Mouse (Mus musculus): ENCODE data around the gene Lig3. TPM values are rescaled to one million over a fixed set of nuclear protein-coding genes. Genes with fewer than 3 reads are reported as not detected.

Gene Lig3
- 6.9 and 10.4 TPM in 2 replicates for polyA plus RNA-seq (2012; rRNA removed)

DNA sequence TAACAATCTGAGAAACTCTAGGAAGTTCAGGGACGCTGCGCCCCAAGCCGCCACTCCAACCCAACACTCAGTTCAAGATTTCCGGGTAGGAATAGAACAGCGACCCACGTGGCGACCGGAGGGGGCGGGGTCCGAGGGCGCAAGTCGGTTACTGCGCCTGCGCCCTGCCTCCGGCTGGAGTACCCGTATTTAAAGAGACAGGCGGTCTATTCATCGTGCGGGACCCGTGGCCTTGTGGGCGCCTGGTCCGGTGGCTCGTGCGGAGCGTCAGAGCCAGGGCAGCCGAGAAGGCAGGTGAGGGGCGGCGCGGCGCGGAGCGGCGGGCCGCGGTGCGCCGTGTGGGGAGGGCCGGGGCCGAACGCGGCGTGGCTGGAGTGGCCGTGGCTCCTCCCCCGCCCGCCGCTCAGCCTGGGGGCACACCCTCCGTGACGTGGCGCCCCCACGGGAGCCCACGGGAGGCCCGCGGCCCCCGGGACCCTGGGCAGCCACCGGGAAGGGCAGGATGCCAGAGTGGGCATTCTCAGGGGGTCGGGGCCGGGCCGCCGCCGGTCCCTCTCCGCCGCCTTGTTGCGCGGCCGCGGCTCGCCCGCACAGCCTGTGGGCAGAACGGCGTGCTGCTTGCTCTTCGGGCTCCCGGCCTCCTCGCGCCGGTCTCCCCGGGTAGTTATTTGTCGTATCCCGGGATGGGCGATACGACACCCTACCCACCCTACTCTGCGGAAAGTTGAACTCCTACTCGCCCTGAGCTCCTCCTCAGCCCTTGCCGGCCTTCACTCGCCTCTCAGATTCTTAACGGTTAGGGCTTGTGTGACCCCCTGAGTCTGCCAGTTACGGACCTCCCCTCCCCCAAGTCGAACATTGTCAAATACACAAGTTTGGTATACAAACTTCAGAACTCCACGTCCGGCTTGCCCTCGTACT, at the start of gene Lig3:
TSS of gene Lig3 (plus strand) at position 126 of the 921 bp plus-strand sequence.
- WGBS, result under 1% methylated on average over 85 of the region's 90 CpGs
- Histone ChIP-seq H3K4me3 (replicated peaks; ENCODE audit: extremely low read depth, low read depth, low read length) (peak within 1 kb of the TSS; percentile 85), H3K4me1 (ENCODE audit: control insufficient read depth, insufficient read depth, low read length) (peaks cover 2% of the 10 kb centered on the region; the same call in 1 of the 2 replicates)
- TF ChIP-seq CTCF (IDR thresholded peaks at IDR 0.05; ENCODE audit: insufficient read depth, low read length) (no peak), POLR2A (IDR thresholded peaks at IDR 0.05; ENCODE audit: borderline replicate concordance, extremely low read depth, low read depth, low read length) (peak; percentile 80; the same call in 1 of the 2 replicates)
- DNase-seq, result peak; percentile 94

DNA sequence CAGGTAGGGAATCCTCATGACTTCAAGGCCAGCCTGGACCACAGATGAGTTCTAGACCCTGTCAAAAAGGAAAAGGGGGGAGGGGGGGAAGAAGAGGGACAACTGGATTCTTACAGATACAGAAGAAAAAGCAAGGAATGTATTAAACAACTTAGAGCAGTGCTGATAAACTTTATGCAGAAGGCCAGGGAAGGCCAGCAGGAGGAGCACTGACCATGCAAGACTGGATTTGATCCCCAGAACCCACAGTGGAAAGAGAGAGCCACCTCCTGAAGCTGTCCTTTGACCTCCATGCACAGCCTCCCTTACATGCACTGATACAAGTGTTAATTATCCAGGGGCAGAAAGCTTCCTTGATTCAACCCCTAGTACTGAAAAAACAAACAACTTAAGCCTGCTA, 46.7 kb upstream of the Lig3 start:
- TF ChIP-seq CTCF (IDR thresholded peaks at IDR 0.05; ENCODE audit: insufficient read depth, low read length) (peak; percentile 50; the same call in 1 of the 2 replicates), POLR2A (IDR thresholded peaks at IDR 0.05; ENCODE audit: borderline replicate concordance, extremely low read depth, low read depth, low read length) (no peak)
- Histone ChIP-seq H3K4me1 (ENCODE audit: control insufficient read depth, insufficient read depth, low read length) (no peaks in the 10 kb centered on the region), H3K4me3 (replicated peaks; ENCODE audit: extremely low read depth, low read depth, low read length) (no peak overlapping the region)
- no peak for DNase-seq

DNA sequence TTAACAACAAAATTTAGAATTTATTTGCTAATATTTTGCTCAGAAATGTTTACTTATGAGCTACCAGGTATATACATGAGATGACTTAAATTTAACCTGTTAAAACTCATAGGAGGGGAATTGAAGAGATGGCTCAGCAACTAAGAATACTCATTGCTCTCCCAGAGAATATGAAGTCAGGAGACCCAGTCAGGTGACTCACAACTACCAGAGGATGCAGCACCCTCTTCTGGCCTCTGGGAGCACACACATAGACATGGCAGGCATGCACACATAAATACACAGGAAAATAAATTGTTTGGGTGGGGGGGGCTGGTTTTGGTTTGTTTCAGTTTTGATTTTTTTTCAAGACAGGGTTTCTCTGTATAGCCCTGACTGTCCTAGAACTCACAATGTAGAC, 41.9 kb upstream of the Lig3 start:
- Histone ChIP-seq H3K4me3 (replicated peaks; ENCODE audit: extremely low read depth, low read depth, low read length) (no peak overlapping the region), H3K4me1 (ENCODE audit: control insufficient read depth, insufficient read depth, low read length) (no peaks in the 10 kb centered on the region)
- TF ChIP-seq CTCF (IDR thresholded peaks at IDR 0.05; ENCODE audit: insufficient read depth, low read length) (no peak), POLR2A (IDR thresholded peaks at IDR 0.05; ENCODE audit: borderline replicate concordance, extremely low read depth, low read depth, low read length) (no peak)
- DNase-seq, result no peak

DNA sequence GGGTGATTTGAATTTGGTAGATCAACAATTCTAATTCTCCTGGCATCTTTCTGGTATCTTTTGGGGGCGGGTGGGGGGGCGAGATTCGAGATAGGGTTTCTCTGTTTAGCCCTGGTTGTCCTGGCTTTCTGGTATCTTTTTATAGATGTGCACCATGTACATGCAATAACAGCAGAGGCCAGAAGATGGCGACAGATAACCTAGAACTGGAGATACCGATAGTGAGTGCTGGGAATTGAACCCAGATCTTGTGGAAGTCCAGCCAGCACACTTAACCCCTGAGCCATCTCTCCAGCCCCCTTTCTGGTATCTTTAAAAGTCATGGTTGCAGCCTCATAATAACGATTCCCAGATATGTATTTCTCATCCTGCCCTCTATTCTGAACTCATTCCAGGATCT, 34.8 kb upstream of the Lig3 start:
- peak; percentile 41 for DNase-seq
- WGBS, result 36% methylated on average over 6 of the region's 6 CpGs
- H3K4me3 ChIP-seq (replicated peaks; ENCODE audit: extremely low read depth, low read depth, low read length), result no peak overlapping the region
- H3K4me1 ChIP-seq (ENCODE audit: control insufficient read depth, insufficient read depth, low read length), result no peaks in the 10 kb centered on the region
- TF ChIP-seq POLR2A (IDR thresholded peaks at IDR 0.05; ENCODE audit: borderline replicate concordance, extremely low read depth, low read depth, low read length) (no peak), CTCF (IDR thresholded peaks at IDR 0.05; ENCODE audit: insufficient read depth, low read length) (peak; percentile 31; the same call in 1 of the 2 replicates)

DNA sequence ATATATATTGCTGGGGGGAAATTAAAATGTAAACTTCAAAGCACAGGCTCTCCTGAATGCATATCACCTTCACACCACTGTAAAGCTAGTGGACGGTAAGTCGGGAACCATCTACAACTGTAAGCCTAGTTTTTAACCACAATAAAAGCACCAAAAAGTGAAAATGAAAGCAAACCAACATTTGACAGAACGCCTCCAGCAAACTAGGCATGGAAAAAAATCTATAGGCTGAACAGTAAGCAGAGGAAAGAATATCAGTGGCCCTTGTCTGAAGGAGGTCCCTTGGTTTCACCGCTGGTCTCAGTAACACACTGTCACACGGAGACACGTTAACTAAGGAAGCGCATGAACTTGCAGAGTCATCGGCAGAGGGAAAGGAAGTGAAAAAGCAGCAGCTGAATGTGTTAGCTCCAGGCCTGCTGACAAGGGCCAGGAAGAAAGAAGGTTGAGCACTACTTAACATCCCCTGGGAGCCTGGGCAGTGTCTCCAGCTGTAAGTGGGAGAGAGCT, 34.0 kb upstream of the Lig3 start:
- Histone ChIP-seq H3K4me1 (ENCODE audit: control insufficient read depth, insufficient read depth, low read length) (no peaks in the 10 kb centered on the region), H3K4me3 (replicated peaks; ENCODE audit: extremely low read depth, low read depth, low read length) (peak overlapping the region; percentile 29)
- DNase-seq, result no peak
- TF ChIP-seq CTCF (IDR thresholded peaks at IDR 0.05; ENCODE audit: insufficient read depth, low read length), result no peak
- no peak for TF ChIP-seq POLR2A (IDR thresholded peaks at IDR 0.05; ENCODE audit: borderline replicate concordance, extremely low read depth, low read depth, low read length)
- WGBS, result 47% methylated on average over 8 of the region's 8 CpGs

DNA sequence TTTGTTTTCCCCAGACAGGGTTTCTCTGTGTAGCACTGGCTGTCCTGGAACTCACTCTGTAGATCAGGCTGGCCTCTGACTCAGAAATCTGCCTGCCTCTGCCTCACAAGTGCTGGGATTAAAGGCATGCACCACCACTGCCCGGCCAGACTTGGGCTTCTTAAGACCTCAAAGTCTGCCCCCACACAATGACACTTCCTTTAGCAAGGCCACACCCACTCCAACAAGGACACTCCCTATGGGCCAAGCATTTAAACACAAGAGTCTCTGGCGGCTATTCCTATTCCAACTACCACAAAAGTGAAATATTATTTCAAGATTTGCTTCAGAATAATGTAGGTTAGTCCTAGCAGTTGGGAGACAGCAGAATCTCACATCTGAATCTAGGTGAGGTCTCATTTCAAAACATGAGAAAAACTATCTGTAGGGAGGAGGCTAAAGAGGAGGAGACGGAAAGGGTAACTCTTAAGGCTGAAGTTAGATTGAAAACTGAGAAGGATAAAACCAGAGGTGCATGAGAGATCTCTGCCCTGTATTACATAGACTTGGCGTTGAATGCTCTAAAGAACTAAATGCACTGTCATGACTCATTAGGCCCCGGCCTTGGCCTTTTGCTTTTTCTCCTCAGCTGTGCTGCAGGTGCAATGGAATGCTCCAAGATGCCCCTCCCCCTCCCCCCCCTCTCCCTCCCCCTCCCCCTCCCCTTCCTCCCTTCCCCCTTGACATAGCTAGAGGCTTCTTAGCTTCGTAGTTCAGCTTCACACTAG, 28.4 kb upstream of the Lig3 start:
- TF ChIP-seq POLR2A (IDR thresholded peaks at IDR 0.05; ENCODE audit: borderline replicate concordance, extremely low read depth, low read depth, low read length), result no peak
- no peak for TF ChIP-seq CTCF (IDR thresholded peaks at IDR 0.05; ENCODE audit: insufficient read depth, low read length)
- DNase-seq, result no peak
- 58% methylated on average over 6 of the region's 6 CpGs for WGBS
- Histone ChIP-seq H3K4me1 (ENCODE audit: control insufficient read depth, insufficient read depth, low read length) (no peaks in the 10 kb centered on the region), H3K4me3 (replicated peaks; ENCODE audit: extremely low read depth, low read depth, low read length) (no peak overlapping the region)

DNA sequence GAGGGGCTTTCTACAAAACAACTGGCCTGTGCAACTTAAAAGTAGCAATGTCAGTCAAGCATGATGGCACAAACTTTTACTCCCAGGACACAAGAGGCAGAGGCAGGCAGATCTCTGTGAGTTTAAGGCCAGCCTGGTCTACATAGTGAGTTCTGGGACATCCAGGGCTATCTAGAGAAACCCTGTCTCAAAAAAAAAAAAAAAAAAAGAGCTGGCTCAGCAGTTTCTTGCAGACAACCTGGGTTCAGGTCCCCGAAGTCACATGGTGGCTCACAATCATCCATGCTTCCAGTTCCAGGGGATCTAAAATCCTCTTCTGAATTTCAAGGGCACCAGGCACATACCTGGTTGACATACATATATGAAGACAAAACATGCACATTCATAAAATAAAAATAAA, 25.0 kb upstream of the Lig3 start:
- TF ChIP-seq CTCF (IDR thresholded peaks at IDR 0.05; ENCODE audit: insufficient read depth, low read length), result no peak
- no peak for TF ChIP-seq POLR2A (IDR thresholded peaks at IDR 0.05; ENCODE audit: borderline replicate concordance, extremely low read depth, low read depth, low read length)
- H3K4me1 ChIP-seq (ENCODE audit: control insufficient read depth, insufficient read depth, low read length), result no peaks in the 10 kb centered on the region
- H3K4me3 ChIP-seq (replicated peaks; ENCODE audit: extremely low read depth, low read depth, low read length), result no peak overlapping the region
- 81% methylated on average over 1 of the region's 1 CpGs for WGBS
- no peak for DNase-seq

DNA sequence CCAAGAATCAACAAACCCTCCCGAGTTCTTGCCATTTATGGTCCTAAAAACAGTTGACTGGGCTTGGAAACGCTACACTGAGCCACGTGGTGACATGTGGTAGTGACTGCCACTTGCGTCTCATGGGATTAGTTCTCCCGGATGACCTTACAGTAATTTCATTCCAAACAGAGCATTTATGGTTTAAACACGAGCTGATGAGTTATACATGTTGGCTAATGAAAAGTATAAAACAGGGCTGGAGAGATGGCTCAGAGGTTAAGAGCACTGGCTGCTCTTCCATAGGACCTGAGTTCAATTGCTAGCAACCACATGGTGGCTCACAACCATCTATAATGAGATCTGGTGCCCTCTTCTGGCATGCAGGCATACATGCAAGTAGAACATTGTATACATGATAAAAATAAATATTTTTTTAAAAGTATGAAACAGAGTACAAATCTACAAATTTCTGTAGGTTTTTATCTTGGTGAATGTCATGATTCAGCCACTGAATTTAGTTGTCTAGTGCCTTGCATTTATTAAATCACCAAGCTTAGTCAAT, 18.6 kb upstream of the Lig3 start:
- Histone ChIP-seq H3K4me1 (ENCODE audit: control insufficient read depth, insufficient read depth, low read length) (no peaks in the 10 kb centered on the region; the same call in none of the 2 replicates), H3K4me3 (replicated peaks; ENCODE audit: extremely low read depth, low read depth, low read length) (no peak overlapping the region)
- WGBS, result 80% methylated on average over 6 of the region's 6 CpGs
- no peak for TF ChIP-seq CTCF (IDR thresholded peaks at IDR 0.05; ENCODE audit: insufficient read depth, low read length)
- no peak for TF ChIP-seq POLR2A (IDR thresholded peaks at IDR 0.05; ENCODE audit: borderline replicate concordance, extremely low read depth, low read depth, low read length)
- no peak for DNase-seq

DNA sequence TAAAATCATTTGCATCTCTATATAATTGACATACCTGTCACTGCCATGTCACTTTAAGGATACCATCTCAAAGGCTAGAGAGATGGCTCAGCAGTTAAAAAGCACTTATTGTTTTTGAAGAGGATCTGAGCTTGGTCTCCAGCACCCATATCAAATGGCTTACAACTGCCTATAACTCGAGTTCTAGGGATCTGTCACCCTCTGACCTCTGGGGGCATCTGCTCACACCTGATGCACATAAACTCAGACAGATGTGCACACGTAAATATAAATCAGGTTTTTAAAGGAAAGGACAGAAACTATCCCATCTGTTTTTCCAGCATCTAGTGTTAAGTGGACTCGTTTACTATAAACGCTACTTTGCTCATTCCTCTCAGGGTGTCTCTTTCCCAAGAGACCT, 17.6 kb upstream of the Lig3 start:
- 10% methylated on average over 4 of the region's 4 CpGs for WGBS
- H3K4me3 ChIP-seq (replicated peaks; ENCODE audit: extremely low read depth, low read depth, low read length), result peak overlapping the region; percentile 84
- no peak for TF ChIP-seq CTCF (IDR thresholded peaks at IDR 0.05; ENCODE audit: insufficient read depth, low read length)
- no peak for TF ChIP-seq POLR2A (IDR thresholded peaks at IDR 0.05; ENCODE audit: borderline replicate concordance, extremely low read depth, low read depth, low read length)
- no peak for DNase-seq
- H3K4me1 ChIP-seq (ENCODE audit: control insufficient read depth, insufficient read depth, low read length), result no peaks in the 10 kb centered on the region; the same call in none of the 2 replicates
